Mouse (Mus musculus): ENCODE measurements at regions not wholly inside any gene's neighbourhood (a gene's known extent, or its start where the extent isn't known, plus 50 kb on each side); places are given as distances from the start of the nearest gene placed in this dataset.

DNA sequence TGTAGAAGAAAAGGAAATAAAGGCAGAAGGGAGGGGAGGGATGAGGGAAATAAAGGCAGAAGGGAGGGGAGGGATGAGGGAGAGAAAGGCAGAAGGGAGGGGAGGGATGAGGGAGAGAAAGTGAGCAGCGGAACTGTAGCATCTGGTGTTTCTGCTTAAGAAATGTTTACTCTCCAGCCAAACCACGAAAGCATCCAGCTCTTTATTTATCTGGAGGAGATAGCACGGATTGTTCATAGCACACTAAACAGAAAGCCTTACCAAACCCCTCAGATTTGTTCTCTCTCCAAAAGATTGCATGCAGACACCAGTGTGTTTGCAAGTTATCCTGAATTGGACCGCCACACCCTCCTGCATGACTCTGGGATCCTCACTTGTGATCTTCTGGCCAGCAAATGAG lies 168.4 kb upstream of the Cxcl12 start:
- H3K27me3 ChIP-seq (ENCODE audit: control insufficient read depth, insufficient read depth, low read length), result no peaks in the 10 kb centered on the region
- 44% methylated on average over 4 of the region's 4 CpGs for WGBS
- no peak overlapping the region for H3K4me3 ChIP-seq (ENCODE audit: low read depth, low read length)
- H3K36me3 ChIP-seq (ENCODE audit: control insufficient read depth, insufficient read depth, low read length), result no peaks in the 10 kb centered on the region
- no peaks in the 10 kb centered on the region for H3K4me1 ChIP-seq (ENCODE audit: control insufficient read depth, insufficient read depth, insufficient read length, low read length)
- TF ChIP-seq POLR2A (IDR thresholded peaks at IDR 0.05; ENCODE audit: low read depth, low read length), result no peak
- no peak for TF ChIP-seq CTCF (IDR thresholded peaks at IDR 0.05; ENCODE audit: extremely low read depth, insufficient read length, insufficient replicate concordance, low read depth, low read length)
- H3K27ac ChIP-seq (ENCODE audit: insufficient read depth, low read depth, low read length), result no peak overlapping the region

GRCm38 (mm10) chr6:117000951-117001725 lies 167.2 kb upstream of the Cxcl12 start:
- Histone ChIP-seq H3K27ac (ENCODE audit: insufficient read depth, low read depth, low read length) (no peak overlapping the region), H3K4me1 (ENCODE audit: control insufficient read depth, insufficient read depth, insufficient read length, low read length) (no peaks in the 10 kb centered on the region), H3K36me3 (ENCODE audit: control insufficient read depth, insufficient read depth, low read length) (no peaks in the 10 kb centered on the region), H3K27me3 (ENCODE audit: control insufficient read depth, insufficient read depth, low read length) (no peaks in the 10 kb centered on the region), H3K4me3 (ENCODE audit: low read depth, low read length) (no peak overlapping the region)
- WGBS, result 72% methylated on average over 7 of the region's 7 CpGs
- TF ChIP-seq CTCF (IDR thresholded peaks at IDR 0.05; ENCODE audit: extremely low read depth, insufficient read length, insufficient replicate concordance, low read depth, low read length) (no peak), POLR2A (IDR thresholded peaks at IDR 0.05; ENCODE audit: low read depth, low read length) (no peak)

DNA sequence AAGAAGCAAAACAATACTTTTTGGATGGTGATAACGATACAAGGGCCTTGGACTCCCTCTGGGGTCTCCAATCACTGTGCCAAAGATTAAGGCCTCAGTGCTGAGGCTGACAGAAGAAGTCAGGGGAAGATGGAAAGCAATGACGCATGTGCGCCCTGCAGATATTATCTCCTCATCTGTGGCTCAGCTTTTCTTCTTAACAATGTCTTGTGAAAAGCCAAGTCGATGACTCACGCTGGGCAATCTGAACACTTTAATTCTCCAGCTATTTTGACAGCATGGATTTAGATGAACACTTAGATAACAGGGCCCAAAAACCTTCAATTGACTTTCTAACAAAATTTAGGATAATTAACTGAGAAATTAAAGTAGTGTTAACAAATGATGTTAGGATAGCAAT lies 155.7 kb upstream of the Cxcl12 start:
- no peak for TF ChIP-seq POLR2A (IDR thresholded peaks at IDR 0.05; ENCODE audit: low read depth, low read length)
- TF ChIP-seq CTCF (IDR thresholded peaks at IDR 0.05; ENCODE audit: extremely low read depth, insufficient read length, insufficient replicate concordance, low read depth, low read length), result no peak
- Histone ChIP-seq H3K36me3 (ENCODE audit: control insufficient read depth, insufficient read depth, low read length) (no peaks in the 10 kb centered on the region), H3K27me3 (ENCODE audit: control insufficient read depth, insufficient read depth, low read length) (no peaks in the 10 kb centered on the region), H3K4me3 (ENCODE audit: low read depth, low read length) (no peak overlapping the region), H3K4me1 (ENCODE audit: control insufficient read depth, insufficient read depth, insufficient read length, low read length) (no peaks in the 10 kb centered on the region), H3K27ac (ENCODE audit: insufficient read depth, low read depth, low read length) (no peak overlapping the region)
- WGBS, result 83% methylated on average over 5 of the region's 5 CpGs

GRCm38 (mm10) chr6:117015461-117015860 lies 152.9 kb upstream of the Cxcl12 start:
- no peaks in the 10 kb centered on the region for H3K36me3 ChIP-seq (ENCODE audit: control insufficient read depth, insufficient read depth, low read length)
- H3K4me3 ChIP-seq (ENCODE audit: low read depth, low read length), result no peak overlapping the region
- WGBS, result 88% methylated on average over 3 of the region's 3 CpGs
- H3K27ac ChIP-seq (ENCODE audit: insufficient read depth, low read depth, low read length), result no peak overlapping the region
- no peaks in the 10 kb centered on the region for H3K27me3 ChIP-seq (ENCODE audit: control insufficient read depth, insufficient read depth, low read length)
- no peaks in the 10 kb centered on the region for H3K4me1 ChIP-seq (ENCODE audit: control insufficient read depth, insufficient read depth, insufficient read length, low read length)
- TF ChIP-seq CTCF (IDR thresholded peaks at IDR 0.05; ENCODE audit: extremely low read depth, insufficient read length, insufficient replicate concordance, low read depth, low read length), result no peak
- TF ChIP-seq POLR2A (IDR thresholded peaks at IDR 0.05; ENCODE audit: low read depth, low read length), result no peak

GRCm38 (mm10) chr6:117021851-117022250 lies 146.5 kb upstream of the Cxcl12 start:
- WGBS, result 71% methylated on average over 10 of the region's 10 CpGs
- H3K36me3 ChIP-seq (ENCODE audit: control insufficient read depth, insufficient read depth, low read length), result no peaks in the 10 kb centered on the region
- TF ChIP-seq POLR2A (IDR thresholded peaks at IDR 0.05; ENCODE audit: low read depth, low read length), result no peak
- TF ChIP-seq CTCF (IDR thresholded peaks at IDR 0.05; ENCODE audit: extremely low read depth, insufficient read length, insufficient replicate concordance, low read depth, low read length), result no peak
- H3K4me1 ChIP-seq (ENCODE audit: control insufficient read depth, insufficient read depth, insufficient read length, low read length), result no peaks in the 10 kb centered on the region
- no peak overlapping the region for H3K4me3 ChIP-seq (ENCODE audit: low read depth, low read length)
- H3K27ac ChIP-seq (ENCODE audit: insufficient read depth, low read depth, low read length), result no peak overlapping the region
- H3K27me3 ChIP-seq (ENCODE audit: control insufficient read depth, insufficient read depth, low read length), result no peaks in the 10 kb centered on the region

DNA sequence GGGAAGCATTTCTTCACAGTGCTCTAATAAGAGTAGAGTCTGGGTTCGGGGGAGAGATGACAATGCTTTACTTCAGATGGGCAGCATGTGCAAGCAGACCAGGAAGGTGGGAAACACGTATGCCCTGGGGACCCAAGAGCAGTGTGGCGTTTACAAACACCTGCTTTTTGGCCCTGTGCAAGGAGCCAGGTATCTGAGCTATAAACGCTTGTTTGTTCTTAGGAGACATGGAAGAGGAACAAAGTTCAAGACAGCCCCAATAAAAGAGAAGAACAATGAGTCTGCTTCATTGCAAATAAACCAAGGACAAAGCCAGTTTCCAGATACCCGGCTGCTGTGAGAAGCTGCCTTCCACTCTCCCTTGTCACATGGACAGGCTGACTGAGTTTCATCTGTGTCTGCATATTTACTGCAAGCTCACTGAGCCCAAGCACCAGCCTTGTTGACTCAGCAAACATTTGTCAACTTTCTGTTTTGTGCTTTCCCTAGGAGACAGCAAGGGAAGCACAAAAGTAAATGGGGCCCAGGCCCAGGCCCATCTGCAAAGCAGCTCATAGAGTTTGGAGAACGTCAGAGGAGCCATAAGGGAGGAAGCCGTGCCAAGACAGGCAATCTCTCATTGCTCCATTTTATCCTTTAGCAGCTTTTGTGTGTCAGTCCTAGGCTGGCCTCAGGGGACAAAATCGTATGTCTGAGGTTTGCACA lies 136.1 kb upstream of the Cxcl12 start:
- Histone ChIP-seq H3K27ac (ENCODE audit: insufficient read depth, low read depth, low read length) (peak overlapping the region; percentile 30), H3K27me3 (ENCODE audit: control insufficient read depth, insufficient read depth, low read length) (no peaks in the 10 kb centered on the region), H3K36me3 (ENCODE audit: control insufficient read depth, insufficient read depth, low read length) (no peaks in the 10 kb centered on the region), H3K4me3 (ENCODE audit: low read depth, low read length) (no peak overlapping the region), H3K4me1 (ENCODE audit: control insufficient read depth, insufficient read depth, insufficient read length, low read length) (peaks cover 7% of the 10 kb centered on the region; the same call in 1 of the 2 replicates)
- no peak for TF ChIP-seq CTCF (IDR thresholded peaks at IDR 0.05; ENCODE audit: extremely low read depth, insufficient read length, insufficient replicate concordance, low read depth, low read length)
- TF ChIP-seq POLR2A (IDR thresholded peaks at IDR 0.05; ENCODE audit: low read depth, low read length), result no peak
- WGBS, result 19% methylated on average over 8 of the region's 8 CpGs

DNA sequence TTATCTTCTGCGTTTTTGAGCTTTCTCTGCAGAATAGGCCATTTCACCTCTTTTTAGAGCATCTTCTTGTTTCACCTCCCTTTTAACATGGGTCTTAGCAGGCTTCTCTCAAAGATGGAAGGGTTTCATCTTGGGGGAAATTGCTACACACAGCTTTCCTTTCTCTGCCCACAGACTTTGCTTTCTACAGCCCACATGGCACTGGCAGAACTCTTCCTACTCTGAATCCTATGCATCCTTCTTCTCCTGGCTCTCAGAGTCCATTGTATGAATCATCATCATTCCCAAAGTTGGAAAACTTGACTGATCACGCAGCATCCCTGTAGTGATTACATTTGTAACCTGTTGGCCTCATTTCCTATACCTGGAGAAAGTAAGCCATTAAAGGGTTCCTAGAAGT lies 124.6 kb upstream of the Cxcl12 start:
- H3K27me3 ChIP-seq (ENCODE audit: control insufficient read depth, insufficient read depth, low read length), result no peaks in the 10 kb centered on the region; the same call in 1 of the 2 replicates
- H3K27ac ChIP-seq (ENCODE audit: insufficient read depth, low read depth, low read length), result no peak overlapping the region
- H3K4me1 ChIP-seq (ENCODE audit: control insufficient read depth, insufficient read depth, insufficient read length, low read length), result no peaks in the 10 kb centered on the region
- H3K4me3 ChIP-seq (ENCODE audit: low read depth, low read length), result no peak overlapping the region
- no peaks in the 10 kb centered on the region for H3K36me3 ChIP-seq (ENCODE audit: control insufficient read depth, insufficient read depth, low read length)
- 68% methylated on average over 2 of the region's 2 CpGs for WGBS
- TF ChIP-seq POLR2A (IDR thresholded peaks at IDR 0.05; ENCODE audit: low read depth, low read length), result no peak
- TF ChIP-seq CTCF (IDR thresholded peaks at IDR 0.05; ENCODE audit: extremely low read depth, insufficient read length, insufficient replicate concordance, low read depth, low read length), result no peak

Data from small intestine, adult 2 months (tissue).